Mouse (Mus musculus) liver, embryonic 13.5 days (tissue): ENCODE measurements around the gene Gpatch3. TPM values are rescaled to one million over a fixed set of nuclear protein-coding genes. Genes with fewer than 3 reads are reported as not detected.

Experiments
- ATAC-seq: fragments of 200-750 bp; cut with Nextera tagmentation; 2 replicates; pipeline ENCODE4 v1.8.0; 2017; ENCODE audit warnings: low read depth, mild to moderate bottlenecking, moderate number of reproducible peaks, moderate library complexity
- DNase-seq: peaks from one replicate; pipeline ENCODE4 v3.0.0; 2022
- H3K27ac ChIP-seq: fragments of 300-500 bp; sonication (generic); 2 replicates; pipeline ENCODE4 v1.5.1; 2015; ENCODE audit warnings: moderate library complexity, mild to moderate bottlenecking, inconsistent platforms
- H3K27me3 ChIP-seq: fragments of 300-500 bp; sonication (generic); 2 replicates; pipeline ENCODE4 v1.6.1; 2015; ENCODE audit warnings: mild to moderate bottlenecking, inconsistent platforms
- H3K36me3 ChIP-seq: fragments of 300-500 bp; sonication (generic); 2 replicates; pipeline ENCODE4 v1.6.1; 2015; ENCODE audit warnings: mild to moderate bottlenecking, inconsistent platforms
- H3K4me1 ChIP-seq: fragments of 300-500 bp; sonication (generic); replicated peaks from 2 replicates; pipeline ENCODE4 v1.6.1; 2015; ENCODE audit warnings: inconsistent platforms
- H3K4me2 ChIP-seq: fragments of 300-500 bp; sonication (generic); 2 replicates; pipeline ENCODE4 v1.6.1; 2015; ENCODE audit warnings: inconsistent platforms, mild to moderate bottlenecking, moderate library complexity
- H3K4me3 ChIP-seq: fragments of 300-500 bp; sonication (generic); replicated peaks from 2 replicates; pipeline ENCODE4 v1.5.1; 2015; ENCODE audit warnings: mild to moderate bottlenecking, inconsistent platforms
- H3K9ac ChIP-seq: fragments of 300-500 bp; sonication (generic); 2 replicates; pipeline ENCODE4 v1.6.1; 2015; ENCODE audit warnings: mild to moderate bottlenecking, inconsistent platforms
- H3K9me3 ChIP-seq: fragments of 300-500 bp; sonication (generic); replicated peaks from 2 replicates; pipeline ENCODE4 v1.6.1; 2016; ENCODE audit warnings: inconsistent platforms
- WGBS: fragments of 180-500 bp; shearing (Covaris S2); methylation state at CpG from one replicate; pipeline ENCODE4 v1.1.7; 2015; ENCODE audit not compliant: insufficient replicate concordance; 5-methylcytosine and 5-hydroxymethylcytosine counted together
- microRNA-seq: library from miRNA; unstranded; fragments of <30 nt; microRNA quantifications from one replicate; pipeline ENCODE4, GENCODE M21; 2016
- polyA plus RNA-seq: library from polyadenylated mRNA; unstranded; fragments of >200 nt; fragmentation: Nextera tagmentation; extraction: Ambion mirVana; gene quantifications from 2 replicates; pipeline ENCODE4 v1.2.1, GENCODE M21; 2015

Gpatch3 gene
- polyA plus RNA-seq, 1 experiment from 2014 or later: 4.3 TPM

DNA sequence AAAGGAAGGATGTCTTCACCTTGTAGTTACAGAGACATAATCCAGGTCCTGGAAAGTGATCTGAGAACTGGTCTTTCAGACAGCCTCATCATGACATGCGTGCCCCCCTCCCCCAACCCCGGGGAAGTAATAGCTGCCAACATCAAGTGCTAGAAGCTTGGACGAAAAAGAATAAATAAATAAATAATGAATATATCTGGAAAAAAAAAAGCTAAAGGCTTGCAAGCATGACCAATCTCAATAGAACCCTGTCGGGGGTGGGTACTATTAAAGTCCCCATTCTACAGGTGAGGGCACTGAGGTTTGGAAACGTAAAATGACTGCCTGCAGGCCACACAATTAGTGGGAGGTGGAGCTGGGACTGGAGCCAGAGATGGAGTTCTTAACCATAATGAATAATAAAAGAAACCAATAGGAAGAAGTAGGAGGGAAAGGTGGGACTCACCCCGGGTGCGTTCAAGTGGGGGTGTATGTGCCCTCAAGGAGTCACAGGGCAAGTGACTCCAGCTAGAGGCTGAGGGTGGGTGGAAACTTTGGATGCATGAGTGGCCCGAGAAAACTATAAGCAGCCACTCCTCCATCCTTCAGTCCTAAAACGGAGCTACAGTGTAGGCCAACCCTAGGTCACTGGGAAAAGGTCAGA, 57.3 kb downstream of the Gpatch3 start:
- H3K4me2 ChIP-seq: peak overlapping the region; percentile 84
- no peaks in the 10 kb centered on the region for H3K9me3 ChIP-seq
- no peak for ATAC-seq
- H3K4me3 ChIP-seq: peak overlapping the region; percentile 76
- WGBS: 53% methylated on average over 9 of the region's 9 CpGs
- H3K4me1 ChIP-seq: peaks cover 42% of the 10 kb centered on the region
- H3K27me3 ChIP-seq: no peaks in the 10 kb centered on the region
- H3K27ac ChIP-seq: no peak overlapping the region
- peak overlapping the region; percentile 82 for H3K9ac ChIP-seq
- no peak for DNase-seq
- peaks cover 4% of the 10 kb centered on the region; the same call in 1 of the 2 replicates for H3K36me3 ChIP-seq

DNA sequence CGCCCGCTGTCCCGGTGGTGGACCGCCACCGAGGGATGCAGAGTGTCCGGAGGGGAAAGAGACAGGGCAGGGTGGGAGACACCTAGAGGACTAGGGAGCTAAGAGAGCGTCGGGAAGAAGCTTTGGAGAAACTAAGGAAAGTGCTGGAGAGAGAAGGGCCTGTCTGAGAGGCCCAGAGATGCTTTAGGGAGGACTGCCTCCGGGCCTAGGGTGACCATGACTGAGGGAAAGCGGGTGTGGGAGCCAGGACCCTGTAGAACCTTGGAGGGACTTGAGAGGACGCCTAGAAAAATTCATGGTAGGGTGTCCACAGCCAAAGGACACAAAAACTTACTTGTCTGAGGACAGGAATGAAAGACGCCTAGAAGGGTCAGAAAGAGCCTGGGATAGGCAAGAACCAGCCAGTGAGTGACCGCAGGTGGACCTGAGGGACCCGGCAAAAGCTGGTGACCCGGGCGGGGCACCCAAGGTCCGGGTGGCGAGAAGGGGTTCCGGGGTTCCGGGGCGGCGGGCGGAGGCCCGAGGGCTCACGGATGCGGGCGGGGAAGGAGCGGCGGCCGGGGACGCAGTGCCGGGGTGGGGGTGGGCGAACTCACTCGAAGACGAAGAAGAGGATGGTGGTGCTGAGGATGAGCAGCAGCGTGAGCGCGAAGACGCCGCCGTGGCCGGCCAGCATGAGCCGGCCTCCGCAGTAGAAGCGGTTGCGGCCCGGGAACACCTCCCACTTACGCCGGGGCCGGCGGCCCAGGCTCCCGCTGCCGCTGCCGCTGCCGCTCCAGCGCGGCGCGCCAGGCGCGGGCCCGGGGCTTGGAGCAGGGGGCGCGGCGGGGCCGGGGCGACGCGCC, 58.2 kb downstream of the Gpatch3 start:
- WGBS: 3% methylated on average over 51 of the region's 69 CpGs
- Histone ChIP-seq H3K9me3 (no peaks in the 10 kb centered on the region), H3K4me2 (peak overlapping the region; percentile 84), H3K36me3 (no peaks in the 10 kb centered on the region), H3K4me3 (peak overlapping the region; percentile 76), H3K9ac (peak overlapping the region; percentile 82), H3K4me1 (peaks cover 40% of the 10 kb centered on the region), H3K27me3 (no peaks in the 10 kb centered on the region), H3K27ac (peak overlapping the region; percentile 43)
- no peak for DNase-seq
- peak; percentile 69 for ATAC-seq

DNA sequence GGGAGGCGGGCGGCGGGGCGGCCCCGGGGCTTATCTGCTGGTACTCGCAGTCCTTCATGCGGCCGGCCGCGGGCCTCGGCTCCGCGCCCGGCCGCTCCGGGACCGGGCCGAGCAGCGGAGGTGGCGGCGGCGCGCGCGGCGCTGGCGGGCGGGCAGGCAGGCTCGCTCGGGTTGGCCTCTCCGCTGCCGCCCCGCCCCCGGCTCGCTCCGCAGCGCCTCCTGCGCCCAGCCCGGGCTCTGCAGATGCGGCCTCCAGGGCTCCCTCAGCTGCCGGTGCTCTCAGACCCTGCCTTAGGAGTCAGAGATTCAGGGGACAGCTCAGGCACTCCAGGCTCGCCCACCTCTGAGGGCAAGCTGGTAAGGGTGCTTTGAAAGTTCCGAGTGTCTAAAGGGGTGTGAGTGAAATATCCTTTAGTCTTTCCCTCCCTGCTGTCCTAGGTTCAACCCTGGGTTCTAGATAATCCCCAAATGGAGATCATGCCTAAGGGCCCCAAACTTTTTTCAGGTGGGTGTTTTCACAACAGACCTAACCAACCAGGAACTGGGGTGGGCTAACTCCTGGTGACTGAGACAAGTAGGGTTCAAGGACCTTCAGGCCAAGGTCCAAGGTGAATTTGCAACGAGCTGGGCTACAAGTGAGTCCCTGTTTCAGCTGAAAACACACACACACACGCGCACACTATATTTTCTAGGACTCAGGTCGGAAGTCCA, 58.9 kb downstream of the Gpatch3 start:
- H3K4me3 ChIP-seq: peak overlapping the region; percentile 76
- peak; percentile 78 for DNase-seq
- H3K4me2 ChIP-seq: peak overlapping the region; percentile 84
- H3K27me3 ChIP-seq: no peaks in the 10 kb centered on the region
- peak; percentile 88 for ATAC-seq
- H3K36me3 ChIP-seq: no peaks in the 10 kb centered on the region
- no peaks in the 10 kb centered on the region for H3K9me3 ChIP-seq
- WGBS: 9% methylated on average over 38 of the region's 47 CpGs
- peak overlapping the region; percentile 82 for H3K9ac ChIP-seq
- peak overlapping the region; percentile 43 for H3K27ac ChIP-seq
- H3K4me1 ChIP-seq: peaks cover 40% of the 10 kb centered on the region

Small RNA genes lying within 50 kb of the gene (microRNA-seq; reads per million reads assigned to microRNA genes)
- gene Gm23158: not detected

Other genes starting within 250 kb of the Gpatch3 start
- gene Wdtc1, start 221.3 kb upstream of the Gpatch3 start, polyA plus RNA-seq: 5.5 and 7.1 TPM in 2 replicates
- gene Slc9a1, start 205.0 kb upstream of the Gpatch3 start, polyA plus RNA-seq: 2.7 and 3.1 TPM in 2 replicates
- 0.05 TPM in 1 of 2 replicates, not detected in the other for gene Tent5b, start 94.6 kb upstream of the Gpatch3 start, polyA plus RNA-seq
- gene Trnp1, start 76.2 kb upstream of the Gpatch3 start, polyA plus RNA-seq: 0.06 TPM in 1 of 2 replicates, not detected in the other
- 0.45 and 0.70 TPM in 2 replicates for gene Kdf1, start 55.8 kb upstream of the Gpatch3 start, polyA plus RNA-seq
- 214 and 231 TPM in 2 replicates for gene Nudc, start 28.7 kb upstream of the Gpatch3 start, polyA plus RNA-seq
- gene Nr0b2, start 21.4 kb upstream of the Gpatch3 start, polyA plus RNA-seq: 0.31 and 0.51 TPM in 2 replicates
- gene Gpn2, start 9.6 kb downstream of the Gpatch3 start, polyA plus RNA-seq: 12.5 and 13.5 TPM in 2 replicates
- 0.77 and 0.92 TPM in 2 replicates for gene Sfn, start 27.4 kb downstream of the Gpatch3 start, polyA plus RNA-seq
- 1.0 and 1.1 TPM in 2 replicates for gene Zdhhc18, start 75.4 kb downstream of the Gpatch3 start, polyA plus RNA-seq
- 5.8 and 7.3 TPM in 2 replicates for gene Pigv, start 97.9 kb downstream of the Gpatch3 start, polyA plus RNA-seq
- 8.0 and 9.0 TPM in 2 replicates for gene Arid1a, start 182.0 kb downstream of the Gpatch3 start, polyA plus RNA-seq